Mouse (Mus musculus): ENCODE results near the gene Ankrd44. TPM values are rescaled to one million over a fixed set of nuclear protein-coding genes. Genes with fewer than 3 reads are reported as not detected.
A peak's percentile ranks its signal among the peaks of the same experiment; 100 is the strongest.

Ankrd44 gene
- total RNA-seq, 1 experiment from 2014 or later = 51.0 TPM

DNA sequence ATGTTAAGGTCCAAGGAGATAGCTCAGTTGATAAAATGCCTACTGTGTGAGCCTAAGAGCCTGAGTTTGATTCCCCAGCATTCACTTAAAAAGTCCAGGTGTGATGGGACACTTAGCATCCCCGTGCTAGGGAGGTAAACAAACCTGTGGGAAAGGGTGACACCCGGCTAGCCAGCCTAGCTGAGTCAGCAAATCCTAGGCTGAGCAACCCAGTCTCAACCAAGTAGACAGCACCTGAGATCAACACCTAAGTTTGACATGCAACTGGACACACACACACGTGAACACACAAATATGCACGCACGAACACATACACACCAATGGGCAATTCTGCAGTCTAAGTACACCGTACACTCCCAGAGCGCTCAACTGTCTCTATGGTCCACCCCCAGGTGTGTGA, 69.7 kb downstream of the Ankrd44 start:
- no peak for ATAC-seq (replicated peaks; ENCODE audit: low read depth, poor library complexity, severe bottlenecking)

DNA sequence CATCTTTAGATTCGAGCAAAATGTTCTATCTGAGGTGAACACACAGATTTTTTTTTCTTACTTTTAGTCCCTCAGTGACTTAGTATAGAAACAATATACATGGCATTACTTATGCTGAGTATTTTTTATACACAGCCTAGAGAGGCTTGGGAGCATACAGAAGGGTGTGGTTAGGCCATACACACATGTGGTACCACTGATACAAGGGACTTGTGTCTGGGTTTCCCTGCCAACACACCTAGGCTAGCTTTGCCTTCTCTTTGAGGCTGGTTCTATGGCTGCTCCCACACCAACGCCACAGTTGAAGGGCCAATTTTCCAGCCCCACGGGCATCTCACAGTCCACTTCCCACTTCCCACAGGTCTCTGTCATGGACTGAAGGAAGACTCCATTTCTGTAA, 70.2 kb downstream of the Ankrd44 start:
- ATAC-seq (replicated peaks; ENCODE audit: low read depth, poor library complexity, severe bottlenecking) = no peak

DNA sequence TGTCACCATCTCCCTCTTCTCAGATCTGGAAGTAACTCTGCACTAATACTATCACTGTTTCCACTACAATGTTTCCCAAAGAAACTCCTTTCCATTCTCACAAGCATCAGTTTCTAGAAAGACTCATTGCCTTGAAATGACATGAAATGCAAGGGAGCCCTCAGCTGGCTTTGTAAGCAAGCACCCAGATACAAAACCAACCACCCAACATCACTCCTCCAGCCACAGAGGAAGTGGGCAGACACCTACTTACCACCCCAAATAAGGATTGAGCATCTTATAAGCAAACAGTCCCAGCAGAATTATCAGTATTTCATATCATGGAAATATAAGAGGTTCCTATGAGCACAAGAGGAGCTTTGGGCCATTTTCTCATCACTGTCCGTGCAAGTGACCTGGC, 71.8 kb downstream of the Ankrd44 start:
- ATAC-seq (replicated peaks; ENCODE audit: low read depth, poor library complexity, severe bottlenecking) = no peak

DNA sequence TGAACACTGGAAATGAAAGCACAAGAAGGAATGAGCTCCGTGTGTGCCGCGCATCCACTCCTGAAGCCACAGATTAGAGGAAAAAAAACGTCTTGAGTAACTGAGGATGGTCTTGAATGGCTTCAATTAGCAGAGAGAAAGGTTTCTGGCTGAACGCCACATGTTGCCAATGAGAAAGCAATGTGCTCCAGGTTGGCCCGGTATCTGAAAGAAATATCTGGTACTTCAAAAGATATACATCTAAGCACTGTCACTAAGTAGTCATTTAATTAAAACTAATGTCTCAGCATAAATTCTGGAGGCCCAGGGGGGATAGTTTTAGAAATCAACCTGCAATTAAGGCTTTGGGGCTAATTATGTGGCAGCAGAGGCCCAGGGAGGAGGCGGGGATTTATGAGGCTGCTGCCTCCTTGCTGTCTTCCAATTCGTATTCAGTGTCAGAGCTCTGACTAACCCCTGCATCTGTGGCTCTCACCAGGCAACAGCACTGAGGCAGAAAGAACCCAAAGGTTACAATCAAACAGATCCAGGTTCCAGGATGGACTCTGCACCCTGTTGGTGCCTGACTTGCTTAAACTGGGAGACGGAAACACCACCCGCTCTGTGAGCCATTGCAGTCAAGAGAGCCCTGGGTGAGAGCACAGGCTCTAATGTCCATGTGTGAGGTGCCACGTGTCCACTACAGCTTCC, 72.7 kb downstream of the Ankrd44 start:
- ATAC-seq (replicated peaks; ENCODE audit: low read depth, poor library complexity, severe bottlenecking) = no peak

DNA sequence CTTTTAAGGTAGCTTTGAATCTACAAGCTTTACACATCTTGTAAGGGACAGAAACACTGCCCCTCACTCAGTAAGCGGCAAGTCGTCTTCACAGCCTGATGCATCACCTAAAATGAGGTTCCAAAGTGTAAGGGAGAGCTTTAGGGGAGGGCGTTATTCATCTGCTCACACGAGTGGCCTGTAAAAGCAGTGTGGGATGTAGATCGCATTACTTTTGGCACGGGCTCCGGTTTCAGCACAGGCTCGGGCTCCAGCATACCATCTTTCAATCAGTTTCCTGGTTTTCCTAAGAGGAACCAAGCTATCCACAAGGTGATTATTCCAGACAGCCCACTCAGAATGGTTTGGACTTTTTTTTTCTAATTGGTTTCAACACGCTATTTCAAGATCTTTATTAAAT, 74.6 kb downstream of the Ankrd44 start:
- ATAC-seq (replicated peaks; ENCODE audit: low read depth, poor library complexity, severe bottlenecking) = no peak

DNA sequence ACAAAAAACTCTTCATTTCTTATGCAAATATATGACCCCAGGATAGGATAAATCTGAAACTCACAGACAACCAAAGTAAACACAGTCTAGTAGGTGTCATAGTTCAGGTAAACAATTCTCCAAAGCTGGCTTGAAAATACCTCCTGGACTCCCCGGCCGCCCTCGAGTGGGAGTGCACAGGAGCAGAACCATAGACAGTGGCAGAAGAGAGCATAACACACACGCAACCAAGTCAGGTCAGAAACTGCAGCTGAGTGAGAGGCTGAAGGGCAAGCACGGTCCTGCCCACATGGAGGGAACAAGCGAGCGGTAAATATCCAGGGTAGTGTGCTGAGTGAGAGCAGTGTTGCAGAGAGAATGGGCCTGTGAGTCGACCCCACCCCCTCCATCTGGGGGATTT, 76.1 kb downstream of the Ankrd44 start:
- ATAC-seq (replicated peaks; ENCODE audit: low read depth, poor library complexity, severe bottlenecking) = no peak

DNA sequence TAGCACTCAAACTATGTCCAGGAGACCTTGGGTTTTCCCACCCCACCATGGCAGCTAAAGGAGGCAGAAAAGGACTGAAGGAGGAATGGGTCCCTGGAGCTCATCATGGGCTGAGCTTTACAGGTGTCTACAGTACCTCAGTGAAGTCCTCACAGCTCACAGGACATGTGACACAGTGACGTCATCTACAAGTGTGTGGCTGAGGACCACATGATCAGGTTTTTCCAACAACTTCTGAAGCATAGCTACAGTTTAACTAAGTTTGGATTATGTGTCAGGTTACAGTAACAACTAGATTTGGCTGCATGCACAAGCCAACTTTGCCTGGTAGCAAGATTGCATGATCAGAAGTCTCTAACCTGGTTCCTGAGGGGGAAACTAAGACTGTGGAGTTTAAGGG, 78.9 kb downstream of the Ankrd44 start:
- ATAC-seq (replicated peaks; ENCODE audit: low read depth, poor library complexity, severe bottlenecking) = no peak

DNA sequence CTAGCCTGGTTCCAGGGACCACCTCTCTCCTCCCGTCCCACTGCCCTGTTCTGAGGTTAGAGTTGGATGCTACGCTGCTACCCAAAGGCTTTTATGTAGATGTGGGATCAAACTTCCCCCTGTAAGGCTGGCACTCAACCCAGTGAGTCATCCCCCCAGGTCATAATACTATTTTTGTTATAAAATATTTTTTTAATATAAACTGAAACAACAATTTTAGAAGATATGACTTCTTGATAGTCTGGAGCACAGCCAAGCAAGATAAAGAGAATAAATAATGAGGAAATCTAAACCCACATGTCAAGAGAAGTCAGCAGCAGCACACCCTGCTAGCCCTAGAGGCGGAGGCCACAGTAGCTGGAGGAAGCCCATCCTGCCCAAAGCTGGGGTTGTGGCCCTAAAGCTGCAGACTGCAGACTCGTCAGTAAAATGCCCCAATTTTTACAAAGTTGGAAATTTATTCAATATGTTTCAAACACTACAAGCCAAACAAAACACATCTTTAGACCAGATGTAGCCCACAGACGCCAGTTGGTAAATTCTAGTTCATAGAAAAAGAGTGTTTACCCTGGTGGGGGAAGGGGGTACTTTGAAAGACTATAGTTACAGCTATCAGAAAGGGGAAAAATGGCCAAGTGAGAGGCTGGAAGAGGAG, 79.7 kb downstream of the Ankrd44 start:
- no peak for ATAC-seq (replicated peaks; ENCODE audit: low read depth, poor library complexity, severe bottlenecking)

DNA sequence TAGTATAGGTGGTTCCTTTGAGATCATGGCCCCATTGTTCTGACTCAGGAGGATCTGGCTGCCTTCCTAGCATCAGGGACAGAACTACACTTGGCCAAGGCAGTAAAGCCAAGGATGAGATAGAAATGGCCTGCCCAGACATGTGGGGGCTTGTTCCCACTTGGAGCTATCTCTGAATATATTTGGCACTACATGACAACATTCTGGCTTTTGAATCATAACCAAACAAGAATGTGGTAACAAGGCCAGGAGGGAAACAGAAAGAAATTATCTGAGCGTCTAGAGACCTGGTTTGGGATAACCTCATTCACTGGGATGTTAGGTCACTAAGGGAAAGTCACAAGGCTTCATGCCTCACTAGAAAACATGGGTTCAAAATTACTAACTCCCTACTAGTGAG, 81.8 kb downstream of the Ankrd44 start:
- no peak for ATAC-seq (replicated peaks; ENCODE audit: low read depth, poor library complexity, severe bottlenecking)

DNA sequence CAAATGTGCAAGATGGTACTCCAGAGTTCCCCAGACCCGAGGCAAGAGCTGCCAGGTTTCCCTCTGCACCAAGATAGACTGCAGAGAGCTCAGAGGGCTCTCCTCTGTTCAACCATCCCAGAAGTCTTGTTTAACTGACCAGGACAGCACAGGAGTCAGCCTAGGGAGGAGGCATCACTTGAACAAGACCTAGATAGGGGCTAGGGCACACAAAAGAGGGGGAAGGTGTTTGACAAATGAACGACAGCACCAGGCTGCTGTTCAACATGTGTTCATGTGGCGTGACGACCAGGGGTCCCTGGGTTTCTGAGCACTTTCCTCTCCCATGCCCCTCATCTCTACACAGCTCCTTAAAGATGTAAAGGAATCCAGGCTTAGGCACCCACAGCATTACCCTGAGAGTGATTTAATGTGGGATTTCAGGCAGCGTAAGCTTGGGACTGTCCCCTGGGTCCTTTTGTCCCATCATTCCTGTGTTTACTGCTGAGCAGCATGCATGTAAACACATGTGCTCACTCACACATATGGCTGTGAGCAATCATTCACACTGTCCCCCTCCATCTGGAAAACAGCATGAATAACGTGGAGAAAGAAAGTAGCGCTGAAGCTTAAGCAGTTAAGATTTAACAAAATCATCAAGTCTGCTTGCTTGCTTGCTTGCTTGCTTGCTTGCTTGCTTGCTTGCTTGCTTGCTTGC, 83.3 kb downstream of the Ankrd44 start:
- ATAC-seq (replicated peaks; ENCODE audit: low read depth, poor library complexity, severe bottlenecking) = no peak

DNA sequence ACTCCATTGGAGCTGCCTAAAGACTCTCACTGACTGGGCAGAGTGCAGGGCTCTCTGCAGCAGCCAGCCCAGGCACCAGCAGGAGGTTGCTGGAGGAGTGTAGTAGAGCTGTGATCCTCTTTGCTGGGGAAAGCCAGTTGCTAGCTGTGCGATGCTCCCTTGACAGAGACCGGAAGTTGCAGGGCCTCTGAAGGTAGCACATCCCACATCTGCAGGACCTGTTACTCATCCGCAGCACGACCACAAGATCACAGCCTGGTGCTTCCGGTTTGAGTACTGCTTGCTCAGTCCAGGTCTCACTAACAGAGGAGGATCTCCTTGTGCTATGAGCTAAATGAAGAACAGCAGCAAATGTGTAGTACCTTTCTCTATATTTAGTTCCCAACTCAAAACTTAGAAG, 84.4 kb downstream of the Ankrd44 start:
- peak; percentile 82 for ATAC-seq (replicated peaks; ENCODE audit: low read depth, poor library complexity, severe bottlenecking)

DNA sequence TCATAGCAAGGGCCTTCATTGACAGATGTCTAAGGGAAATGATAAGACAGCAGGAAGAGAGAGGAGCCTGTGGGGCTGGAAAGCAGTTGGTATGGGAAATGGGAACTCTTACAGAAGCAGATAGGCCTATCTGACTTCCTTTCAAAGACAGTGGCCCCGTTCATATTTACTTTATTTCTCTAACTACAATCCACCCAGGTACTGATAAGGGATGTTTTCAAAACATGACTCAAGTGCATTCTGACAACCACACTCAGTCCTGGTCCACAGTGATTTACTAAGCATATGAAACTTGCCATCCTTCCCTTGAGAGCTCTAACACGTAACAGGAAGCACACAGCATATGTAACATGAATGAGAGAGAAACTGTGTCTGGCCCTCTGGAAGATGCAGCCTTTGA, 86.1 kb downstream of the Ankrd44 start:
- no peak for ATAC-seq (replicated peaks; ENCODE audit: low read depth, poor library complexity, severe bottlenecking)

DNA sequence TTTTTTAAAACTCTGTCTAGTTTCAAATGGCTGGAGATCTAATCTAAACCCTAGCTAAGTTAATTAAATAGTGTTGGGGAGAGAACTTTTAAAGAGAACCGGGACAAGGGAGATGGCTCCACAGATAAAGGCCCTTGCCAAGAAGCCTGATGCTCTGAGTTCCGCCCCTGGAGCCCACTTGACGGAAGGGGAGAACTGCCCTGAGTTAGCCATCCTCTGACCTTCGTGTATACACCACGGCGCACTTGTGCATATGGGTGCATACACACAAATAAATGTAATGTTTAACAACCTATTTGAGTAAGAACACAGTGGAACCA, 87.7 kb downstream of the Ankrd44 start:
- ATAC-seq (replicated peaks; ENCODE audit: low read depth, poor library complexity, severe bottlenecking) = no peak

DNA sequence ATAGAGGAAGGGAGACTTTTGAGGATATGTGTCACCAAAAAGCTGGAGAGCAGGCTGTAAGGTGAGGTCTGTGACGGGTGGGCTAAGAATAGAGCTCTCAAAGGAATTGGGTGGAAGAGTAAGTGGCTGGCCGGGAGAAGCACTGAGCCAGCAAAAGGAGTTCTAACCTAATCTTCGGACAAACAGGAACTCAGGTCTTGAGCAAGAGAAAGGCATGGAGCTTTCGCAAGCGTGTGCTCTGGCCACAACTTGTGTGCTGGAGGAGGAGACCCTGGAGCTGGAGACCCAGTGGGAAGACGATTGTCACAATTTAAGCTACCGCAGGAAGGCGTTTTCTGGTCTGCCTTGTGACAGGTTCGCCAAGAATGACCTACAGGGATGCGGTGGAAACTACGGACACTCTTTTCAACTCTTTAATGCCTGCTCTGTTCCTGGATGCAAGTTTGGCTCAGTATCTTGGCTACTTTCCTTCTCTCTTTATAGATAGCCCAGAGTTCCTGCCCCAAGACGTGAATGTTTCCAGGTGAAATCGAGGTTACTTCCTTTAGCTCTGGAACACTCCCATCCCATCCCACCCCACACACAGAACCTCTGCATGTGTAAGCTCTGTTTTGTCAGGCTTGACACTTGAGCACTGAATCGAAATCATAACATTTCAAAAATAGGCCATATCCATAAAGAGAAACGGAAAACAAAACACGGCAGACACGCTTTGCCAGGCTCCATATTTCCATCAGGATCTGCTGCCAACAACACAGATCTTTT, 88.3 kb downstream of the Ankrd44 start:
- ATAC-seq (replicated peaks; ENCODE audit: low read depth, poor library complexity, severe bottlenecking) = peak; percentile 57

DNA sequence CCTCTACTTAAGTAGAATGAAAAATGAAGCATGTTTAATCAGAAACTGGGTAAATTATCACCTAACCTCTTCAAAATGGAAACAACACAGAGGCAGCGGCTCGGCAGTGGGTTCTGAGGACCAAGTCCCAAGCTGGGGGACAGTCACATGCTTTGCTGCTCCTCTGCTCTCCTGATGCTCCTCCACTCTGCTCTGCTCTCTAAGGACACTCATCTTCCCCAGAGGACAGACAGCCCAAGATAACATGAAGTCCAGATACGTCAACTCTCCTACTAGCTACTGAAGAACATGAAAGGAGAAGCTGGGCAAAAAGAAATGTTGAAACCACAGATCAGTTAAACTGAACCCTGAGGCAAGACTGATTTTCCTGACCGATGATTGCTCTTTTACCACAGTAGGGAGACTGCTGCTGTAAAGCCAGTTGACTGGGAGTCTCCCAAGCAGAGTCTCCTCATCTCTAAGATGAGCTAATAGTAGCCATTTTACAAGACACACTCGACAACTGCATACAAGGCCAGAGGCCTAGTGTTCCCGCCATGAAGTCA, 90.5 kb downstream of the Ankrd44 start:
- ATAC-seq (replicated peaks; ENCODE audit: low read depth, poor library complexity, severe bottlenecking) = peak; percentile 45

DNA sequence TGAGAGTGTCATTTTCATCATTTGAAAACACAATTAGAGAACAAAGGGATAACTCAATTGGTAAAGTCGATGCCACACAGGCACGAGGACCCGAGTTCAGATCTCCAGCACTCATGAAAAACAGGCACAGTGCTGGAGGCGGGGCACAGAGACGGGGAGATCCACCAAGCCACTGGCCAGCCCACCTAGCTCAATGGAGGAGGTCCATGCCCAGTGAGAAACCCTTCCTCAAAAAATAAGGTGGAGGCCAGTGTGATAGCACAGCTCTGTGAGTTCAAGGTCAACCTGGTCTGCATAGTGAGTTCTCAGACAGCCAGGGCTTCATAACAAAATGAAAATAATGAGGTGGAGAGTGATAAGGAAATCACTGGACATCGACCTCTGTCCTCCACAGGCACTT, 93.0 kb downstream of the Ankrd44 start:
- ATAC-seq (replicated peaks; ENCODE audit: low read depth, poor library complexity, severe bottlenecking) = no peak

DNA sequence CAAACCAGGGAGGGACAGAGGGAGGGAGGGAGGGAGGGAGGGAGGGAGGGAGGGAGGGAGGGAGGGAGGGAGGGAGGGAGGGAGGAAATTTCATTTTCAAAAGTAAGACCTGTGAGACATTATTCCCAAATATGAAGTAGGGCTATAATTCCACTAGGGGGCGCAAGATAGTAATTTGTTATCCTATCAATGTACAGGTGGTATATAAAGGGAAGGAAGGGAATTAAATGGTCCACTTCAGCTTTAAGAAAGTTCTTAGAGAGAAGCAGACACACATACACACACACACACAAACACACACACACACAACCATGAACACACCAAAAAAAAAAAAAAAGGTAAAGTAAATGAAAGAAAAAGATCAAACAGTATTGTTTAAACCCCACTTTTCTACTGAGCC, 93.4 kb downstream of the Ankrd44 start:
- ATAC-seq (replicated peaks; ENCODE audit: low read depth, poor library complexity, severe bottlenecking) = peak; percentile 29

DNA sequence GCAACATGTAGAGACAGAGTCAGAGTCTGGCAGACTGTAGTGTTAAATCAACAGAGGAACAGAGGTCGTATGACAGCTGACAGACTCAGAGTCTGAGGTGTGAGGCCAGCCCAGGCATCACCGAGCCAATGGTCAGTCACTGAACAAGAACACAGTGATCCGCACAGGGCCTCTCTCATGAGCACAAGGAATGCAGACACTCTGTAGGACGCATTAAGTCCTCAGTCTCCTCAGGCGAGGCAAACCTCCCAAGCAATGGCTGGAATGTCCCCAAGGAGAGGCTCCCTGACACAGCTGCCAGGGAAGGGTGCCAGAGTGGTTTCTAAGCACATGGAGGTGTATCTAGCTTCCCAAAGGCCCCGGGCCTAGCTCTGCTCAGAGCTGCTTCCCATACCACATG, 96.0 kb downstream of the Ankrd44 start:
- no peak for ATAC-seq (replicated peaks; ENCODE audit: low read depth, poor library complexity, severe bottlenecking)

DNA sequence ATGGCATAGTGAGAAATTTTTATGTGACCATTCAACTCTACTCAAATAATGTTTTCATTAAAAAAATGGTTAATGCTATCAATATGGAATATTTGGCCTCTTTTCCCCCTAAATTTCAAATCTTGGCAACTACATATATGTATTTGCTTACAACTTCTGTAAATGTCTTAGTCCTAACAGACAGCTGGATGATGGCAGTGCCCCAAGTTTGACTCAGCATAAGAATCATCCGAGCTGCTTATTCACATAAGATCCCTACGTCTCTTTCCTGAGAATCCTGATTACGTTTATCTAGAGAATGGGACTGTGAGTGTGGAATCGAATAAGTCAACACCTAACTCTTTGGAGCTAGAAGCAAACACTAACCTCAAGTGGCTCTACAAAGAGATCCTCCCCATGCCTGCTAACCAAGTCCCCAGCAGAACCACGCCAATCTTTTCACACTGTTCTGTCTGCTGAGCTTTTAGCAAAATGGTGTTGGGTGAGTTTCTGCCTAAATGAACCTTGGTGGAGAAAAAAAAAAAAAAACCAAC, 96.4 kb downstream of the Ankrd44 start:
- no peak for ATAC-seq (replicated peaks; ENCODE audit: low read depth, poor library complexity, severe bottlenecking)

DNA sequence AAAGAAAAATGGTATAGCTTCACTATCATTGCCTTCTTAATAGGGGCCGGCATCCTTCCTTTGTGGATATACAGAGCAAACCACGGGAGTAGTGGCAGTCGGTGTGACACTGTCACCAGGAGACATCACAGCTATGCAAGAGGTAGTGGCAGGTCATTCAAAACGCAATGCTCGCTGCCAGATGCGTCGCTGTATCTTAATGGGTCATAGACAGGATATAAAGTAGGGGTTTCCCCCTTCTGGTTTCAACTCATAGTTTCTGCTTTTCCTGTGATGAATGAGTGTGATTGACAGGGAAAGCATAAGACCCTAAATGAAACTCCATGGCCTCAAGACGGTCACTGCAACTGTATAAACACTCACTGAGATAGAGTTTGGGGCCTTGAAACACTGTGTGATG, 98.4 kb downstream of the Ankrd44 start:
- ATAC-seq (replicated peaks; ENCODE audit: low read depth, poor library complexity, severe bottlenecking) = peak; percentile 62
